ENCODE assay signal across 8 mouse cellular contexts in genomic region chr10:78388216-78388980, GRCm38 (mm10). TPM values are rescaled to one million over a fixed set of nuclear protein-coding genes. Genes with fewer than 3 reads are reported as not detected.
A peak's percentile ranks its signal among the peaks of the same experiment; 100 is the strongest.
DNase-seq lines count a peak whose midpoint lies in the region; ATAC-seq lines count a peak whose summit lies in the region.
"Had no signal": no experiment of that assay in that cellular context is flagged by ENCODE, and none has a peak within 500 bp of the region (broad histone marks: within the 10 kb centered on the region; RNA-seq: fewer than 3 reads in every experiment).

No protein-coding gene starts in this region.

- WGBS in hindbrain, embryonic 12.5 days = 70% methylated on average over 20 of the region's 20 CpGs
- WGBS in hindbrain, embryonic 14.5 days = 65% methylated on average over 20 of the region's 20 CpGs

- no peaks in the 10 kb centered on the region for H3K36me3 ChIP-seq in hindbrain, embryonic 12.5 days
- no peaks in the 10 kb centered on the region for H3K36me3 ChIP-seq in hindbrain, embryonic 14.5 days (replicated peaks; ENCODE audit: control insufficient read depth, insufficient read depth)

- no peak for DNase-seq in hindbrain, embryonic 14.5 days (ENCODE audit: low spot score)
- peak; percentile 21 for DNase-seq in thymus, postnatal 25 days
- DNase-seq in thymus, postnatal 36 days = no peak
- peak; percentile 48 to 73 for DNase-seq in left cerebral cortex, adult 18-20 months (ENCODE audit: low spot score in 2 of 2)
- DNase-seq in embryo, embryonic 9.5 days (ENCODE audit: extremely low spot score) = no peak
- no peak for DNase-seq in adrenal gland, adult 8-10 months
- DNase-seq: lung, embryonic 14.5 days had no signal

- H3K9ac ChIP-seq in hindbrain, embryonic 12.5 days = peak overlapping the region; percentile 35; the same call in 1 of the 2 replicates
- H3K9ac ChIP-seq in hindbrain, embryonic 14.5 days = no peak overlapping the region
- H3K9ac ChIP-seq: lung, embryonic 14.5 days had no signal

- no peaks in the 10 kb centered on the region for H3K9me3 ChIP-seq in hindbrain, embryonic 12.5 days (replicated peaks)
- no peaks in the 10 kb centered on the region for H3K9me3 ChIP-seq in hindbrain, embryonic 14.5 days (ENCODE audit: control insufficient read depth, low read length)

- H3K27me3 ChIP-seq in hindbrain, embryonic 12.5 days = peaks cover 46% of the 10 kb centered on the region
- H3K27me3 ChIP-seq in hindbrain, embryonic 14.5 days (ENCODE audit: control insufficient read depth, insufficient read depth, low read length) = peaks cover 23% of the 10 kb centered on the region

- H3K4me3 ChIP-seq in hindbrain, embryonic 12.5 days = no peak overlapping the region
- H3K4me3 ChIP-seq in hindbrain, embryonic 14.5 days (replicated peaks; ENCODE audit: low read length) = no peak overlapping the region

- H3K27ac ChIP-seq in hindbrain, embryonic 12.5 days = no peak overlapping the region
- no peak overlapping the region for H3K27ac ChIP-seq in hindbrain, embryonic 14.5 days

- ATAC-seq in hindbrain, embryonic 12.5 days (ENCODE audit: low FRiP score) = no peak
- no peak for ATAC-seq in hindbrain, embryonic 14.5 days (ENCODE audit: low FRiP score)

- H3K4me1 ChIP-seq in hindbrain, embryonic 12.5 days = 0 out of 2 replicates have a peak, but pooled peaks cover 2% of the 10 kb centered on the region
- 0 out of 2 replicates have a peak, but pooled peaks cover 3% of the 10 kb centered on the region for H3K4me1 ChIP-seq in hindbrain, embryonic 14.5 days (replicated peaks; ENCODE audit: control insufficient read depth, insufficient read depth, low read length)

- no peak overlapping the region for H3K4me2 ChIP-seq in hindbrain, embryonic 12.5 days (replicated peaks)
- no peak overlapping the region for H3K4me2 ChIP-seq in hindbrain, embryonic 14.5 days (replicated peaks)
- H3K4me2 ChIP-seq: lung, embryonic 14.5 days had no signal

RNA-seq across cellular contexts. Expression of gene Rrp1, which starts 24.4 kb away (rescaled TPM):
- polyA plus RNA-seq in hindbrain, embryonic 12.5 days (2016; fragmentation: Nextera tagmentation; extraction: Ambion mirVana) = 339 and 343 TPM in 2 replicates
- polyA plus RNA-seq in hindbrain, embryonic 14.5 days (2014; fragmentation: Nextera tagmentation; extraction: Ambion mirVana) = 324 and 336 TPM in 2 replicates
- 100 to 1,000 TPM; 362 to 368 TPM for total RNA-seq in left cerebral cortex, adult 18-20 months (2021)
- 100 to 1,000 TPM; 215 to 262 (median 251) TPM for total RNA-seq in adrenal gland, adult 8-10 months (2022)

RNA-seq across cellular contexts. Expression of gene Agpat3, which starts 36.1 kb away (rescaled TPM):
- 59.2 and 59.7 TPM in 2 replicates for polyA plus RNA-seq in hindbrain, embryonic 12.5 days (2016; fragmentation: Nextera tagmentation; extraction: Ambion mirVana)
- polyA plus RNA-seq in hindbrain, embryonic 14.5 days (2014; fragmentation: Nextera tagmentation; extraction: Ambion mirVana) = 80.3 and 81.5 TPM in 2 replicates
- 100 to 1,000 TPM; 233 to 243 TPM for total RNA-seq in left cerebral cortex, adult 18-20 months (2021)
- total RNA-seq in adrenal gland, adult 8-10 months (2022) = 100 to 1,000 TPM; 228 to 370 (median 267) TPM

RNA-seq across cellular contexts. Expression of gene Cstb, which starts 37.1 kb away (rescaled TPM):
- 127 and 138 TPM in 2 replicates for polyA plus RNA-seq in hindbrain, embryonic 12.5 days (2016; fragmentation: Nextera tagmentation; extraction: Ambion mirVana)
- 97.3 and 119 TPM in 2 replicates for polyA plus RNA-seq in hindbrain, embryonic 14.5 days (2014; fragmentation: Nextera tagmentation; extraction: Ambion mirVana)
- 10 to 100 TPM; 38.5 to 40.4 TPM for total RNA-seq in left cerebral cortex, adult 18-20 months (2021)
- total RNA-seq in adrenal gland, adult 8-10 months (2022) = 100 to 1,000 TPM; 276 to 340 (median 329) TPM

Comparison
In these comparisons a context has a peak if more than half of its experiments do, and no peak if none do; other contexts are left out.
1. DNase-seq: peak in thymus, postnatal 25 days (single experiment) and left cerebral cortex, adult 18-20 months (2 of 2); none in hindbrain, embryonic 14.5 days (single experiment), thymus, postnatal 36 days (0 of 2), embryo, embryonic 9.5 days (single experiment) and adrenal gland, adult 8-10 months (single experiment).
2. RNA of gene Cstb, which starts 37.1 kb away (total RNA-seq): 276 to 340 TPM in adrenal gland, adult 8-10 months; 38.5 to 40.4 TPM in left cerebral cortex, adult 18-20 months; every median in the first group is over 4 times any median in the second.